Mouse (Mus musculus): ENCODE measurements around the gene Nckap1. TPM values are rescaled to one million over a fixed set of nuclear protein-coding genes. Genes with fewer than 3 reads are reported as not detected.

The Nckap1 gene
- polyA plus RNA-seq (2012; rRNA removed), result 90.5 and 99.0 TPM in 2 replicates

GRCm38 (mm10) chr2:80581043-80581711 is at the start of gene Nckap1:
TSS of gene Nckap1 (minus strand) at chr2:80581380.

DNA sequence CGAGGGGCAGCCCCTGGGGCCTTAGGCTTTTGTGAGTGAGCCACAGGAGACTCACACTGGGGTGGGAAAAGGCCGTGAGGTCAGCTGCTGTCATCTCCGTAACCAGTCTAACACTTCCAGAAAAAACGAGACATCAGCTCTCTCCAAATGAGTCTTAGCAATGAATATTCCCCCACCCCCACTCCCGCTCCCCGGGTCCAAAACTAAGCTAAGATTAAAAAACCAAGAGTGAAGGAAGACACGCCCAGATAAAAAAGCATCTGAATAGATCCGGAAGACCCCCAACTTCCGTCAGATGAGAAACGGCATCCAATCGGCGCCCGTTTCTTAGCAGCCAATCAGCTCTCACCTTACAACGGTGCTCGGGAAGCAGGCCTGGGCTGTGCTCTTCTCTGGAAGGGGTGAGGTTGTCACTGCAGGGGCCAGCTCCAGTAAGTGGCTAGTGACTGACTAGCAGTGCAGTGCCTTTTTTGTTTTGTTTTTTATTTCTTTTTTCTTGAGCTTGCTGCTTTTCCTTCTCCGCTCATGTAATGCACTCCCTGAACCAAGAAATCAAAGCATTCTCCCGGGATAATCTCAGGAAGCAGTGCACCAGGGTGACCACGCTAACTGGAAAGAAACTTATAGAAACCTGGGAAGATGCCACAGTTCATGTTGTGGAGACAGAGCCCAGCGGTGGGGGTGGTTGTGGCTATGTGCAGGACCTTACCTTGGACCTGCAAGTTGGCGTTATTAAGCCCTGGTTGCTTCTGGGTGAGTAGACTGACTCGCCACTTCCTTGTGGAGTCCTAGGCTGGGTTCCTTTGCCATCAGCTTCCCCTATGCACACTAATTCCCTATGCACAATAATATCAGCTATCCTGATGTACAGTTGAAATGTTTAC is 35.9 kb upstream of the Nckap1 start, which contains the start of the genes Dusp19 and Nup35:
Gene Dusp19, plus strand, starts transcription at position 192 of the 884 bp plus-strand sequence.
Gene Nup35, plus strand, starts transcription at position 383 of the 884 bp plus-strand sequence.

Other genes starting within 250 kb of the Nckap1 start
- gene Frzb, start 133.8 kb downstream of the Nckap1 start, polyA plus RNA-seq (2012; rRNA removed), result 3.5 and 7.9 TPM in 2 replicates
- gene Dusp19, start 35.7 kb upstream of the Nckap1 start, polyA plus RNA-seq (2012; rRNA removed), result 13.5 and 14.1 TPM in 2 replicates
- 50.4 and 54.9 TPM in 2 replicates for gene Nup35, start 35.9 kb upstream of the Nckap1 start, polyA plus RNA-seq (2012; rRNA removed)

Data from central nervous system, embryonic 14 days (tissue).